Mouse (Mus musculus): ENCODE data around the gene Vasn.

DNA sequence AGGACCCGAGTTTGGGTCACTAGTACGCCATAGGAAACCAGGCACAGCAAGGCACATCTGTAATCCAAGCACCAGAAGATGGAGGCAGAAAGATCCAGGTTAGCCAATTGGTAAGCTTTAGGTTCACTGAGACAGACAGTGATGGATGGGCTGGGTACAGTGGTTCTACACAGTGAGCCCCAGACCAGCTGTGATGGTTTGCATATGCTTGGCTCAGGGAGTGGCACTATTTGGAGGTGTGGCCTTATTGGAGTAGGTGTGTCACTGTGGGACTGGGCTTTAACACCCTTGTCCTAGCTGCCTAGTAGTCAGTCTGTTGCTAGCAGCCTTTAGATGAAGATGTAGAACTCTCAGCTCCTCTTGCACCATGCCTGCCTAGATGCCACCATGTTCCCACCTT lies 24.1 kb downstream of the Vasn start:
- TF ChIP-seq CTCF (IDR thresholded peaks at IDR 0.05; ENCODE audit: borderline replicate concordance, control insufficient read depth, extremely low read depth, insufficient read depth, low read length, poor library complexity) = no peak
- no peak for TF ChIP-seq POLR2A (IDR thresholded peaks at IDR 0.05; ENCODE audit: control insufficient read depth, extremely low read depth, insufficient read depth, low read length, poor library complexity)
